Mouse (Mus musculus) ZHBTc4 (cell line): ENCODE measurements at regions not wholly inside any gene's neighbourhood (a gene's known extent, or its start where the extent isn't known, plus 50 kb on each side); places are given as distances from the start of the nearest gene placed in this dataset.

Experiments
- DNase-seq: peaks from one replicate; pipeline ENCODE4 v3.0.0-alpha.2; 2011; ENCODE audit warnings: low read depth, low spot score

- peak; percentile 34 for DNase-seq
These were observed 1002.8 kb upstream of the Adgrl2 start for GRCm38 (mm10) chr3:149993199-149993598.

GRCm38 (mm10) chr3:149987801-149988200, 997.4 kb upstream of the Adgrl2 start:
- DNase-seq, result no peak

GRCm38 (mm10) chr3:149956993-149957392, 966.6 kb upstream of the Adgrl2 start:
- DNase-seq, result no peak

GRCm38 (mm10) chr3:149936197-149936596, 945.8 kb upstream of the Adgrl2 start:
- no peak for DNase-seq

- DNase-seq, result no peak
These were observed 944.5 kb upstream of the Adgrl2 start for GRCm38 (mm10) chr3:149934832-149935231.

- no peak for DNase-seq
These were observed 938.4 kb upstream of the Adgrl2 start for GRCm38 (mm10) chr3:149928456-149929360.

GRCm38 (mm10) chr3:149920206-149920605, 929.9 kb upstream of the Adgrl2 start:
- no peak for DNase-seq

GRCm38 (mm10) chr3:149918201-149918600, 927.8 kb upstream of the Adgrl2 start:
- DNase-seq, result no peak

GRCm38 (mm10) chr3:149910721-149911120, 920.4 kb upstream of the Adgrl2 start:
- DNase-seq, result no peak

- no peak for DNase-seq
These were observed 911.4 kb upstream of the Adgrl2 start for GRCm38 (mm10) chr3:149901783-149902182.

GRCm38 (mm10) chr3:149876553-149876952, 886.2 kb upstream of the Adgrl2 start:
- DNase-seq, result no peak

GRCm38 (mm10) chr3:149865945-149866344, 875.6 kb upstream of the Adgrl2 start:
- no peak for DNase-seq

- no peak for DNase-seq
These were observed 856.7 kb upstream of the Adgrl2 start for GRCm38 (mm10) chr3:149846941-149847539.

GRCm38 (mm10) chr3:149845826-149846486, 855.6 kb upstream of the Adgrl2 start:
- no peak for DNase-seq

- DNase-seq, result no peak
These were observed 854.9 kb upstream of the Adgrl2 start for GRCm38 (mm10) chr3:149845083-149845825.

- no peak for DNase-seq
These were observed 847.6 kb upstream of the Adgrl2 start for GRCm38 (mm10) chr3:149837921-149838320.

GRCm38 (mm10) chr3:149836467-149837233, 846.3 kb upstream of the Adgrl2 start:
- no peak for DNase-seq

- DNase-seq, result no peak
These were observed 836.8 kb upstream of the Adgrl2 start for GRCm38 (mm10) chr3:149827181-149827580.

GRCm38 (mm10) chr3:149826757-149827156, 836.4 kb upstream of the Adgrl2 start:
- no peak for DNase-seq

- no peak for DNase-seq
These were observed 830.3 kb upstream of the Adgrl2 start for GRCm38 (mm10) chr3:149820670-149821069.

GRCm38 (mm10) chr3:149819863-149820262, 829.5 kb upstream of the Adgrl2 start:
- DNase-seq, result no peak
